Mouse (Mus musculus) Muller cell, postnatal 12 days (primary cell): ENCODE results near the gene Ptpru.
"Not testable (repeated sequence)": the region's sequence is repeated elsewhere in the genome, so short reads cannot be mapped to it uniquely, and the experiment has no call there.

ENCODE experiments used
- DNase-seq: peaks from one replicate; pipeline ENCODE4 v3.0.0-alpha.2; 2015; ENCODE audit errors: inconsistent ontology term

Gene Ptpru

GRCm38 (mm10) chr4:131836351-131836881 is 1.7 kb downstream of the Ptpru start:
- DNase-seq: peak; percentile 43

DNA sequence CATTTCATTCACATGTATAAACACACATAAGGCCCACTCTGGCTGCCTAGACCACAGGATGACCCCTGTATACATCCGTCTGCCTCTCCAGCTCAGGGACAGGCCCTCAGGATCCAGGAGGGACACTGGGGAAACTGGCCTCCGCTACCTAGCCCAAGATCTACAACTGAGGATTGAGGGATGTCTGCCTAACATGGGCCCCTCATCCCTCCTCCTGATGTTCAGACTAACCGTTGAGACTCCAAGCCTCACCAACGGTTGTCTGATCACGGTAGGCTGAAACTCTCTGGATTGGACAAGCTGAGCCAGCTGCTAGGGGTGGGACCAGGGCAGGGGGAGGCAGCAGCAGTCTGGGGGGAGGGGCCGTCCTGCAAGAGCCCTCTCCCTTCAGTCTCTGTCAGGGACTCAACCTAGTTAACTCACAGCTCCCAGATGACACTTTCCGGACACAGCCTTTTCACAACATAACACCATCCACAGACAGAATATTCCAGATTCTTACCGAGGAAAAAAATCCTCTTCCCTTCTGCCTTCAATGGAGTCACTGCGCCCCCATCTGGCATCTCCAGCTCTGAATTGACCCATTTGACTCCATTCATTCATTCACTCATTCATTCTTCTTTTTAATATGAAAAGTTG is 4.0 kb downstream of the Ptpru start:
- no peak for DNase-seq

- no peak for DNase-seq
These were observed 5.2 kb downstream of the Ptpru start for GRCm38 (mm10) chr4:131832759-131833407.

GRCm38 (mm10) chr4:131831546-131832045 is 6.5 kb downstream of the Ptpru start:
- DNase-seq: no peak

- no peak for DNase-seq
These were observed 9.0 kb downstream of the Ptpru start for GRCm38 (mm10) chr4:131829123-131829522.

GRCm38 (mm10) chr4:131826905-131827304 is 11.2 kb downstream of the Ptpru start:
- peak; percentile 64 for DNase-seq

DNA sequence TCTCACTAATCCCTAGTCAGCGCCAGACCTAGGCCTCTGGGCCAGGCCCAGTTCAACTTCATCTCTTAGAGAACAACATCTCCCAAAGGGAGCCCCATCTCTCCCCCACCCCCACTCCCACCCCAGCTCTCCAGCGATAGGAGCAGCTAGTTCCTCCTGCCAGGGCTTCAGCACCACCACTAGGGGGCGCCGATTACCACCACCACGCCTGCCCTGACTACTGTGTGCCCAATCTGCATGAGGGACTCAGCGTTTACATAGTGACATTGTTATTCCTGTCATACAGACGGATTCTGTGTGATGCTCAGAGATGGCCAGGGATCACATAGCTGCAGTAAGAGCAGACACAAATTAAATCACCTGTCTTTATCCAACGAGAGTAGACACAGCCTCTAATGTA is 12.3 kb downstream of the Ptpru start:
- no peak for DNase-seq

GRCm38 (mm10) chr4:131824939-131825338 is 13.1 kb downstream of the Ptpru start:
- DNase-seq: no peak

DNA sequence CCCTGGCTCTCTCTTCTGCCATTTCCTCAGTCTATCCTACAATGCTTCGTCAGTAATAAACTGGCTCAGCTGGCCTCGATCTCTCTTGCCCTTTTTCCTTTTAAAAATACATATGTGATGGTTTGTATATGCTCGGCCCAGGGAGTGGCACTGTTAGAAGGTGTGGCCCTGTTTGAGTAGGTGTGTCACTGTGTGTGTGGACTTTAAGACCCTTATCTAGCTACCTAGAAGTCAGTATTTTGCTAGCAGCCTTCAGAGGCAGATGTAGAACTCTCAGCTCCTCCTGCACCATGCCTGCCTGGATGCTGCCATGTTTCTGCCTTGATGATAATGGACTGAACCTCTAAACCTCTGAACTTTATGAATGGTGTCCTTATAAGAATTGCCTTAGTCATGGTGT is 15.5 kb downstream of the Ptpru start:
- DNase-seq: no peak

- no peak for DNase-seq
These were observed 16.8 kb downstream of the Ptpru start for GRCm38 (mm10) chr4:131821161-131821731.

GRCm38 (mm10) chr4:131818926-131819325 is 19.2 kb downstream of the Ptpru start:
- no peak for DNase-seq

- DNase-seq: no peak
These were observed 22.3 kb downstream of the Ptpru start for GRCm38 (mm10) chr4:131815774-131816173.

DNA sequence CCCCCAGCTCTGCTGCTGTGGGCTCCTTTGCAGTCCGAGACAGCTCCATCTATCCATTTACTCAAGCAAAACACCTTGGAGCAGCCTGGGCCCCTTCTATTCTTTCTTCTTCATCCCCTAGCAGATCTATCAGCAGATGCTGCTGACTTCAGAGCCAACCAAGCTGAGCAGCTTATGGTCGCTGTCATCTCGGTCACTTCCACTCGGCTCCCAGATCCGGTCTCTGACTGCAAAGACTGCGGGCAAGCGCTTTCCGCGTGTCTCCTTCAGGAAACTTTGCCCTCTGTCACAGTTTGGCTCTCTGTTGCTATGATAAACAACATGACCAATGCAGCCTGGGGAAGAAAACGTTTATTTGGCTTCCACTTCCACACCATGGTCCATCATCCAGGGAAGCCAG is 23.2 kb downstream of the Ptpru start:
- no peak for DNase-seq

GRCm38 (mm10) chr4:131813798-131814197 is 24.3 kb downstream of the Ptpru start:
- DNase-seq: no peak

- DNase-seq: no peak
These were observed 25.6 kb downstream of the Ptpru start for GRCm38 (mm10) chr4:131812458-131812857.

DNA sequence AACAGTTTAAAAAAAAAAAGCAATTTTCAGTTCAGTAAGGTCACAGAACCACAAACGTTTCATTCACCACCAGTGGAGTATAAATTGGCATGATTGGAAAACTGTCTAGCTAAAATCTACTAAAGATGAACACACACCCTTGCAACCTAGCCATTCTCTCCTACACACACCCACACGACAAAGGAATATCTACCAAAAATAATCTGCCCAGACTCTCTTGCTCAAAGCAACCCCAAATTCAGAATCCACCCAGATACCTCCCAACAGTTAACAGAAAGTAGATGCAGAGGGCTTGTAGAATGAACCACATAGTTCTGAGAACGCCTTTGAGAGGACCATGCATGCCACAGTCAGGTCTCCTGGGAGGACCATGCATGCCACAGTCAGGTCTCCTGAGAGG is 32.8 kb downstream of the Ptpru start:
- DNase-seq: no peak

DNA sequence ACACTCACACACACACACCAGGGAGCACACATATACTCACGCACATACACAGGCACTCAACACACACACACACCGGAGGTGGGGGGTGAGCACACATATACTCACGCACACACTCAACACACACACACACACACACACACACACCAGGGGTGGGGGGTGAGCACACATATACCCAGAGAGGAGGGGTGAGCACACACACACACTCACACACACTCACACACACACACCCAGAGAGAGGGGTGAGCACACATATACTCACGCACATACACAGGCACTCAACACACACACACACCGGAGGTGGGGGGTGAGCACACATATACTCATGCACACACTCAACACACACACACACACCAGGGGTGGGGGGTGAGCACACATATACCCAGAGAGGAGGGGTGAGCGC is 33.4 kb downstream of the Ptpru start:
- not testable (repeated sequence) for DNase-seq

DNA sequence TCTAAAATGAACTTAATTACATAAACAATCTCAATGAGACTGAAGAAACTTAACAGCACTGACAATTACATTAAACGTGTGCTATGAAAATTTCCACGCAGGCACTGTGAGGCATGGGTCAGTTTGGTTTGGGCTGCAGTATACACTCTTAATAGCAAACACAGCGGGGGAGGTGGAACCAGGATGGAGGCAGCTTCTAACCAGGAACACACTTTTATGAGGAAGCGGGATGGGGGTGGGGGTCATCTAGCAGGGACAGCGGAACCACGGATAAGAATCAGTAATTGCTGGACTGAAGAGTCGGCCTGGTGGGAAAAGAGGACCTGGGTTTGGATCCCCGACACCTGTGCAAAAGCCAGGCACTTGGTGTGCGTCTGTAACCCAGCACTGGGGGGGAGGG is 34.2 kb downstream of the Ptpru start:
- DNase-seq: no peak

DNA sequence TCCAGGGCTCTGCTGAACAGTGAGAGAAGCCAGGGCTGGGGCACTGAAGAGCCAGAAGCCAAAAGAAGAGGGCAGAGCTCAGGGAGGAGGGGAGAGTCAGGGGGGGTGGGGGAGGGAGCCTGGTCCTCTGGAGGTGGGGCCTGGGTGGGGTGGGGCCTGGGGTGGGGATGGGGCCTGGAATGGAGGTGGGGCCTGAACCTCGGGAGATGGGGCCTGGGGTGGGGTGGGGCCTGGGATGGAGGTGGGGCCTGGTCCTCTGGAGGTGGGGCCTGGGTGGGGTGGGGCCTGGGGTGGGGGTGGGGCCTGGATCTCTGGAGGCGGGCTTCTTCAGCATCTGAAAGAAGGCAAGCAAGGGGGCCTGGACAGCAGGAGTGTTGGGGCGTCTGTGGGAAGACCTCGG is 39.1 kb downstream of the Ptpru start:
- DNase-seq: no peak

GRCm38 (mm10) chr4:131797920-131798319 is 40.2 kb downstream of the Ptpru start:
- DNase-seq: no peak

GRCm38 (mm10) chr4:131797483-131797882 is 40.6 kb downstream of the Ptpru start:
- peak; percentile 27 for DNase-seq

- DNase-seq: no peak
These were observed 41.6 kb downstream of the Ptpru start for GRCm38 (mm10) chr4:131796312-131797080.
